Mouse (Mus musculus) myocyte (in vitro differentiated cells): Measurements from ENCODE around the gene Vhl.

Experiments used
- E2F4 ChIP-seq: IDR thresholded peaks from one replicate; pipeline ENCODE4 v1.6.1; 2011; ENCODE audit warnings: mild to moderate bottlenecking, control low read depth, moderate library complexity; ENCODE audit not compliant: insufficient read depth
- POLR2AphosphoS2 ChIP-seq: IDR thresholded peaks from one replicate; pipeline ENCODE4 v1.6.1; 2011; ENCODE audit warnings: low read depth, control low read depth; ENCODE audit not compliant: insufficient read length

DNA sequence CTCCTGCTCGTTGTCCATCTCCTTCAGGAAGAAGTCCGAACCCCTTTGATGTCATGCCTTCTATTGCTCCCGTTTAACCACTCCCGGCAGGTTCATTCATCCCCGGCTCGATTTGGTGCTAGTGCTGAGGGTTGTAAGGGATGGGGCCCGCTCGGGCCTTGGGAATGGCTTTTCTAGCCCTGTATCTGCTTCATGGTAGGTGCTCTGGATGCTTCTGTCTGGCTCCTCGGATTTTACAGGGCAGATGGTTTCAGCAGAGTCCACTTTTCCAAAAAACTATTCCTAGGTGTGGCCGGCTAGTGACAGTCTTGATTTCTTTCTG lies 18.6 kb upstream of the Vhl start:
- TF ChIP-seq POLR2AphosphoS2 (no peak), E2F4 (no peak)
